Mouse (Mus musculus) ovary, postnatal 36 days (tissue): ENCODE measurements around the gene Slc35d2.
A peak's percentile ranks its signal among the peaks of the same experiment; 100 is the strongest.

Experiments
- DNase-seq: peaks from one replicate; pipeline ENCODE4 v3.0.0; 2022; ENCODE audit warnings: low spot score, mixed read lengths

Gene Slc35d2

GRCm38 (mm10) chr13:64128858-64129615 lies at the start of gene Slc35d2:
Gene Slc35d2 (minus strand): TSS chr13:64129368.
- peak; percentile 80 for DNase-seq

GRCm38 (mm10) chr13:64178000-64178399 lies 48.8 kb upstream of the Slc35d2 start:
- DNase-seq: no peak

- no peak for DNase-seq
Observed at GRCm38 (mm10) chr13:64169746-64170145, 40.6 kb upstream of the Slc35d2 start.

DNA sequence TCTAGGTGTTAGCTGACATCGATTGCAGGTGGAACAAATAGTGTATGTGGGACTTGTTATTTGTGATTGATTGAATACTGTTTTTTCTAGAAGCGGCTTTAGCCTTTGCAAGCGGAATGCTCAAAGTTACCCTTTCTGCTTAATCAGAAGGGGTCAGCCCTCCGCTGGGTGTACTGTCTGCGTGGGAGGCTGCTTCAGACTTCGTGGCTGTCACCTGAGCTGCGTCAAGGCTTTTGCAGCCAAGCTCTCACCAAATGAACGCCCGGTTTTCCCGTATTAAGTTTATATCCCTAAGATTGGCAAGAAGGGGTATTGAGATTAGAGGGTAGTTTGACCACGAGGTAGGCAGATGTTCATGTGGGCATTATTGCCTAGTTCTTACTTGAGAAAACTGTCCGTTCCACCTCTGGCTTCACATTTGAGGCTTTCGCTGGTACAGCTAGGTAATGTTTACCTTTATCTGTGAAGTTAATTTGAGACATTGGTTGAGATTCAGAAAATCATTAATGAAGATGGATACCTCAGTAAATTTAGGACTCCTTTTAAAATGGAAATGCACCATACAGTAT lies 34.1 kb upstream of the Slc35d2 start:
- no peak for DNase-seq

DNA sequence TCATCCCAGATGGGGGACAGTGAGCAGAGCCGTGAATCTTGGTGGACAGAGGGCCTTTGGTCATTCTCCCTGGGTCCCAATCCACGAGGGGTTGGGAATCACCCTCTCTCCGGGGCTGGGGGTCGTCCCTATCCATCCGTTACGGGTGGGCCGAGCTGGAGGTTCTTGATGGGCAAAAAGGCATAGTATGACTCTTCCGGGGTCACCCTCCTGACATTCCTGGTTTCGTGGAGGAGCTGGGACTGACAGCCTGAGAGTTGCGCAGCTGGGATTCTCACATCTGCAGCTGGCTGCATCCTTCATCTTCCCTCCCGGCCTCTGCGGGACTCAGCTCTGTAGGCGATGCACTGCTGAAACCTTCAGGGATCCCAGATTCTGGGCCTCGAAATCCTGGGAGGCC lies 33.5 kb upstream of the Slc35d2 start:
- no peak for DNase-seq

- DNase-seq: no peak
Observed at GRCm38 (mm10) chr13:64161916-64162611, 32.9 kb upstream of the Slc35d2 start.

GRCm38 (mm10) chr13:64161548-64161915 lies 32.4 kb upstream of the Slc35d2 start, which contains the start of gene Habp4:
Gene Habp4 (plus strand): TSS chr13:64161824.
- DNase-seq: peak; percentile 97

- no peak for DNase-seq
Observed at GRCm38 (mm10) chr13:64156966-64157365, 27.8 kb upstream of the Slc35d2 start.

DNA sequence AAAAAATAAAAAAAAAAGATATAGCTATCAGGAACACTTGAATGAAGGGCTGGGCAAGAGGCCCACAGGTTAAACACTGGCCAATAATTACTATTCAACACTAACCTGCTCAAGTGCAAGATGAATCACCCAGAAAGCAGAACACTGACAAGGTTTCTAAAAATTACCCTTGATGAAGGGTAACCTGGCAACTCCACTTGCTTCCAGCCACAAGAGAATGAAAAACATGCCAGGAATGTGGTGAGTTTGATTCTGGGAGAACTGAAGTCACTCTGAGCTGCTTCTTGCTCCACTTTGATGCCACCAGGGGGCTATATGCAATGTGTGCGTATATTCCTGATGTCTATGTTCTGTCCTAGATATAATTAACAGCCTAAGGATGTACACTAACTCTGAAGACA lies 26.0 kb upstream of the Slc35d2 start:
- DNase-seq: no peak

DNA sequence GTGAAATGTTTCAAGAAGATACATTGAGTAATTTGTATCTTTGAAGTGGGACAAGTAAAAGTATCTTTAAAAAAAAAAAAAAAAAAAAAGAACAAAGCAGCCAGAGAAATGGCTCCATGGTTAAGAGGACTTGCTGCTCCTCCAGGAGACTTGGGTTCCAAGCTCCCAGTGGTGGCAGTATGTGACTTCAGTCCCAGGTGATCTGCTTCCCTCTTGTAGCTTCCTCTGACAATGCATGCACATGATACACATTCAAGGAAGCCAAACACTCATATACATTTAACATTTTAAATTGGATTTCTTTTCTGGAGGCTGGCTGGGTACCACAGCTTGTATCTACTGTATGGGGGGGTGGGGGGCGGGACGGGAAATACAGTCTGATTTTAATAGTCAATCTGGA lies 25.5 kb upstream of the Slc35d2 start:
- DNase-seq: no peak

- DNase-seq: peak; percentile 56
Observed at GRCm38 (mm10) chr13:64153751-64154267, 24.6 kb upstream of the Slc35d2 start.

DNA sequence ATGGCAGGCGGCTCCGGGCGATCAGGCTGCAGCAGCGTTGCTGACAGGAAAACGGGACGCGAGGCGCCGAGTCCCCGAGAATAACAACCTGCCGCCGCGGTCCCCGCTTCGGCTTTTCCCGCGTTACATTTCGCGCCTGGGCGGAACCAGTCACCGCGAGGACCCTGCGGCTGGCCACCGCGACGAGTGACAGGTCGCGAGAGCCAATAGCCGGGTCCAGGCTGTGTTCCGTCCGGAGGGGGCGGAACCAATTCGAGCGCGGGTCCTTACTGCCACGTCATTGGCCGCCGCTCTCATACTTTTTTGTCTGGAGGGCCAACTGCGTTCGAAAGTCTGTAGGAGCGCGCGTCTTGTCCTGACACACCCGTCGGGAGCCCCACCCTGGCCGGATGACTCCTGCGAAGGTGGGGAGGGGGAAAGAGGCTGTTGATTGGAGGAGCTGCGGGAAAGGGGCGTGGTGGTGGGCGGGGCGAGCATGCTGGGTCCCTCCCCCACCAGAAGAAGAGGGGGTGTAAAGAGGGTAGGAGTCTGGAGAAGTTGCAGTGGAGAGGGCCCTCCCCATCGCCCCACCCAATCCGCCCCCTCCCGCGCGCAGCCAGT lies 24.0 kb upstream of the Slc35d2 start, which contains the start of gene Zfp367:
TSS of gene Zfp367 (minus strand) at position 120 of the 600 bp plus-strand sequence.
- peak; percentile 96 for DNase-seq

DNA sequence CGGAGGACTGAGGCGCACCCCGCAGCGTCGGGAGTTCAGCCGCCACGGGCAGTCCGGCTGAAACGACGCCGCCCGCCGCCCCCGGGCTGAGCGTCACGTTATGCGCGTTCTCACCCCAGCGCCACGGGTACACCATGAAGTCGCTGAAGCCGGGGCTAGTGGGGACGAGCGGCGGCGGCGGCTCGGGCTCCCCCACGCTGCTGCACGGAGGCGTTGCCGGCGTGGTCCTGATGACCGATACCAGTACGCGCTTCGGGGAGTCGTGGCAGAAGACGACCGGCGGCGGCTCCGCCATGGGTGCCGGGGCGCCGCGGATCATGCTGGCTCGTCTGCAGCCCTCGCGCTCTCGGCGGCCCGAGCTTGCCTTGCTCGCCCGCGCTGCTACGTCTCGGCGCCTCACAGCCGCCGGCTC lies 23.5 kb upstream of the Slc35d2 start:
- no peak for DNase-seq

DNA sequence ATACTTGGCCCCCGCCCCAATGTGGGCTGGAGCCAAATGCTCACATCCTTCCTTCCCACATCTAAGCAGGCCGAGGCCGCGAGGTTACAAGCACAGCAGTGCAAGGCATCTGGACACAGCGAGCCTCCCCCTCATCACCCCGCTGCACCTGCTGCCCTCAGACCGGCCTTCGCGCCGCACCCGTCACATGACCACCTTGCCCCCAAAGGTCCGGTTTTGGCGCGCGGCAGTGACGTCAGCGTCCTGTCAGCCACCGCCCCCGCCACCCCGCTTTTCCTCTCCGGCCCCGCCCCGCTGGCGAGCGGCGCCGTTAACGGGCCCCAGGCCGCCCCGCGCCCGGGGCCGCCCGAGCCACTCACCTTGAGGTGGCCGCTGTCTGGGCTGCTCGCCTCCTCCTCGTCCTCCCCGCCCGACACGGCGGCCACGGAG lies 23.1 kb upstream of the Slc35d2 start:
- DNase-seq: peak; percentile 84

GRCm38 (mm10) chr13:64150121-64150520 lies 21.0 kb upstream of the Slc35d2 start:
- DNase-seq: no peak

- DNase-seq: peak; percentile 59
Observed at GRCm38 (mm10) chr13:64129616-64130375, 628 bp upstream of the Slc35d2 start.

GRCm38 (mm10) chr13:64126316-64126715 lies 2.9 kb downstream of the Slc35d2 start:
- no peak for DNase-seq

GRCm38 (mm10) chr13:64124886-64125285 lies 4.3 kb downstream of the Slc35d2 start:
- no peak for DNase-seq

- DNase-seq: no peak
Observed at GRCm38 (mm10) chr13:64123491-64124188, 5.5 kb downstream of the Slc35d2 start.

- no peak for DNase-seq
Observed at GRCm38 (mm10) chr13:64120760-64121159, 8.4 kb downstream of the Slc35d2 start.

DNA sequence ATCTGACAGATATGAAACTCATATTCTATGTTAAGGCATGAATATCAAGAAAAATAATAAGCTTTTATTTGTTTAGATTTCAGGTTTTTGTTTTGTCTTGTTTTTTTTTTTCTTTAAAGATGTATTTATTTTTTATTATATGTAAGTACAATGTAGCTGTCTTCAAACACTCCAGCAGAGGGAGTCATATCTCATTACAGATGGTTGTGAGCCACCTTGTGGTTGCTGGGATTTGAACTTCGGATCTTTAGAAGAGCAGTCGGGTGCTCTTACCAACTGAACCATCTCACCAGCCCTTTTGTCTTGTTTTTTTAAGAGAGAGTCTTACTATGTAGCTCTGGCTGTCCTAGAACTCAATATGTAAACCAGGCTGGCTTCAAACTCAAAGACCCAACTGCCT lies 11.7 kb downstream of the Slc35d2 start:
- DNase-seq: no peak
